Mouse (Mus musculus): ENCODE data around the gene Gdi1. TPM values are rescaled to one million over a fixed set of nuclear protein-coding genes. Genes with fewer than 3 reads are reported as not detected.

Gene Gdi1
- total RNA-seq (2023) = 100 to 1,000 TPM; 194 to 246 TPM

DNA sequence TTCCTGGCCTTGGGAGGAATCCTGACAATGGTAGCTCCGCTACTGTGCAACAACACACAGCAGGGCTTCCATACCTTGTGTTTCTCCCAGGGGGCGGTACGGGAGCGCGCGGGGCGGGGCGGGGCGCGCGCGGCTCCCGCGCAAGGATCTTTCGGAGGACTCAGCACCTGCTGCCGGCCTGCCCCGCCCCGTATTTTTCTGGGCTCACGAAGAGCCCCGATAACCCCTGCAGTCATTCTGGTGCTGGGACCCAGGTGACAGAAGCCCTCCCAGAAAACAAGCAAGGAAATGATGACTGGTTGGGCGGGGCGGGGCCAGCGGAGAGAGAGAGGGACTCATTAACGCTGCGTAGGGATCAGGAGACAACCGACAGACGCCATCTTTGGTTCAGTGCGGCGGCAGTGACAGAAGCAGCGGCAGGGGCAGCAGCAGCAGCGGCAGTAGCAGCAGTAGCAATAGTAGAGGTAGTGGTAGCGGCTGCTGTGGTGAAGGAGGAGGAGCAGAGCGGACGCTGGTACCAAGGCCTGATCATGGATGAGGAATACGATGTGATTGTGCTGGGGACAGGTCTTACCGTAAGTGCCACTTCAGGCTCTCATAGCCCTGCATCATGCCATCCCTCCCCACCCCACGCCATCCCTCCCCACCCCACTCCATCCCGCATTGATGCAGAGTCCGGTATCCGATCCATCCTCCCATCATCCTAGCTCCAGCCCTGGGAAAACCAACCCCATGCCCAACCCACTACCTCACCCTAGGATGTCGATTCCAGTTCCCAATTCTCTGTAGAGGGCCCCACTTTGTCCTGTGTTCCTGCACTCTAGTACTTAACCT is at the start of gene Gdi1:
TSS of gene Gdi1 (plus strand) at position 132 of the 834 bp plus-strand sequence.

DNA sequence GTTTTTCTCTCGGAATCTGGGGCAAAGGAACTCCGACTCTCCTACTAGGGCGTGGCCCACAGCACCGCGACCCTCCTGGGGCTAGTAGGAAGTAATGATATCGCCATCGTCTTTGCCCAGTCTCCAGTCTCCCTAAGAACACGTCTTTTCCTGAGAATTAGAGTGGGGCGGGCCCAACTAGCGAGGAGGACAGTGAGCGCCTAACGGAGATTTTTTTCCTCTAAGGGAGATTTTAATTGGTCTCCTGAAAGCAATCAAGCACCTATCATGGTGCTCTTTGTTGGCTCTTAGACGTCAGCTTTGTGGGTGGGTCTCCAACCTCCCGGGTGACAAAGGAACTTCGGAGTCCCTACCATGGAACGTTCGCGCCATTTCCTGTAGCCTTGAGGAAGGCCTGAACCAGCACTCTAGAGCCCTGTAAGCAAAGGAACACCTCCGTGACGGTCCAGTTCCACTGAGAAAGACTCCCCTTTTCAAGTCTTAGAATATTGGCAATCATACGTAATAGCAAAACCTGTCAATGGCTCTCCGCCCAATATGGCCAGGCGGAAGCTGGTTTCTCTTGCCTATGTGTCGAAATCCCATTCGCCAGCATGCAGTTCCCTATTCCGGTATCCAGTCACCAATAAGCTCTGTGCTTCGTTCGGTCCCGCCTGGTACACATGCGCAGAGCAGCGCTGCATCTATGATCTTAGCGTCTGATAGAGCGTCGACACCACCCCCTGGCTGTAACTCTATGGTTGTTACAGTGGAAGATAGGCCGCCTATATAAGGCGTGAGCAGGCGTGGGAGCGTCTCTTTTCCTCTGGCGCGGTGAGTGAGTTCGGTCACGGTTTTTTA is 34.5 kb upstream of the Gdi1 start, which contains the start of gene Rpl10:
TSS of gene Rpl10 (plus strand) at position 751 of the 840 bp plus-strand sequence.

DNA sequence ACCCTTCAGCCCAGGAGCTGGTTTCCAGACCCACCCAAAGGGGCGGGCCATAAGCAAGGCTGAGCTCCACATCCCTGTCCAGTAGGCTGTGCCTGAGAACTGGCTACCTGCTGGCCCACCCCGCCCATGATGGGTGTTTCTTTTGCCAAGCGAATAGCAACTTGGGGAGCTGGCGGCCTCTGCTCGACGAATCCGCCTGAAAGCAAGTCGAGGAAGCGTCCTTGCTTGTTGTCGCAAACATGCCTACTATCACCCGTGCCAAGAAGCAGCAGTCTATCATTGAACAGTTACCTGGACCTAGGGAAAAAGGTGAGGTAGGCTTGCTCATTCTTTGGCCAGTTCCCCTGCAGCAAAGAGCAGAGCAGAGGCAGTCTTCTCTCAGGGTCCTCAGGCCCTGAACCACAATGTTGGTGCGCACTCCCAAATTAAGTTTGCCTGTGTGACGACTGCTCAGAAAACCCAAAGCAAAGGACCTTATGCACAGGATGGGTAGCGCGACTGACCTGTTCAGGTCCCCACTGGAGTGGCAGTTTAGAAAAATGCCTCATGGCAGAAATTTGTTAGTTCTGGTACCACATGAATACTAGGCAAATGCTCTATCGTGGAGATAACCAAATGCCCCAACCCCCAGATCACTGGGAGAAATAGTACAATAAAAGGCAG is 22.9 kb upstream of the Gdi1 start, which contains the start of the genes Taz and Dnase1l1:
TSS of gene Taz (plus strand) at position 181 of the 663 bp plus-strand sequence.
TSS of gene Dnase1l1 (minus strand) at position 606 of the 663 bp plus-strand sequence.

DNA sequence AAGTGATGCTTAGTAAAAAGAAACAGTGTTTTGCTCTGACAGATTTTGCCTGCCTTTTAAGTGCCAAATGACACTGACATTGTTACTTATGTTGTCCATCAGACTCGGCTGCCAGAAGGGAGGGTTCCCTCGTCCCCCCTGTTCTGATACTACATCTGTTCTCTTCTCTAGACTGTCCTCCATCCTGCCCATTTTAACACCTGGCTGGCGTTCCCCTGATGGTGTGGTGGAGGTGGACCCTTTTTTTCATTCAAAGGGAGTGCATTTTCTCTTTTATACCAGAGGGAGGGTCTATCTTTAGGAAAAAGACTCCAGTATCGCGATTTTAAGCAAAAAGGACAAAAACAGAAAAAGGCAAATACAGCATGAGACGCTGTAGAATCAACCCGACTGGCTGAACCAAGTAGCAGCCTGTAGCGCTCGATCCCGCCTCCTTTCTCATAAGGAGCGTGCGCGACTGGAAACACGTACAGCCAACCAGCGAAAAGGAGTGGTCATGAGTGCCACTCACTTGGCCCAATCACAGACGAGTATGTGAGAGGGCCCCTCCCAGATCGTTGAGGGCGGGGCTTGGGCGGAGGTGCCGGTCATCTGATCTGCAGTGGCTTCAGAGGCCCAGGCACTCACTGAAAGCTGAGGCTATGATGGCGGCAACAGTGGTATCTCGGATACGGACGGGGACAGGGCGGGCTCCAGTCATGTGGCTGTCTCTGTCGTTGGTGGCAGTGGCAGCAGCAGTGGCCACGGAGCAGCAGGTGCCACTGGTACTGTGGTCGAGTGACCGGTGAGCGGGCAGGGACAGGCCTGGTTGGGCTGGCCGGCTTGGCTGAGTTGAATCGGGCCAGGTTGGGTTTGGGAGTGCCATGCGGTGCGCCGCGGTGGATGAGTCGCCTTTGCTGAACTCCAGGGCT is 8.0 kb upstream of the Gdi1 start, which contains the start of gene Atp6ap1:
TSS of gene Atp6ap1 (plus strand) at position 560 of the 911 bp plus-strand sequence.

DNA sequence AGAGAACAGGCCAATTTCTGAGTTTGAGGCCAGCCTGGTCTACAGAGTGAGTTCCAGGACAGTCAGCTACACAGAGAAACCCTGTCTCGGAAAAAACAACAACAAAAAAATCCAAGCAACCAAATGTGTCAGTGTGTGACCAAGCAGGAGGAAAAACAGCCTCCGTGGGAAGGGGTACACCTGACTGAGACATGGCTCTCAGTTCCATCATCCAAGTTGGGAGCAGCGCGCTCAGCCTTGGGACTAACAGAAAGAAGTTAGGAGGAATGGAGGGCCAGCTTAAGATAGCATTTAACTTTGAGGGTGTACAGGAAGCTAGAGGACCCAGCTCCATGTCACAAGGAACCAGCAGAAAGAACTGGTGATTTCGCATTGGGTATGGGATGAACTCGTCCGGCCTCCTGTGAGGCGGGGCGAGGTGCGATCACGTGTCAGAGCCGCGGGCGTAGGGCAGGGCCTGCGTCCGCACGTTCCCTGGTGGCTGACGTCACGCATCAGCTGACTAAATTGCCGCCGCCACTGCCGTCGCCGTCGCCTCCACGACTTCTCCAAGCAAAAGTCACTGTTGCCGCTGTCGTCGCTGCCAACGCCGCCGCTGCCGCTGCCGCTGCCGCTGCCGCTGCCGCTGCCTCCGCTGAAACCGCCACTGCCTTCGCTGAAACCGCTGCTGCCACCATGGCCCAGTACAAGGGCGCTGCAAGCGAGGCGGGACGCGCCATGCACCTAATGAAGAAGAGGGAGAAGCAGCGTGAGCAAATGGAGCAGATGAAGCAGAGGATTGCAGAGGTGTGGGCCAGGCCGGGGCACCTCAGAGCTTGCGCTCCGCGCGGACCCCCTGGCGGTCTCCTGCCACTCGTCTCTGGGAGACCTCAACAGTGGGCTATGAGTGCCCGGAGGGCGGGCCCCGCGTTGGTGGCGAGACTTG is 8.0 kb downstream of the Gdi1 start, which contains the start of gene Fam50a:
TSS of gene Fam50a (plus strand) at position 494 of the 925 bp plus-strand sequence.

DNA sequence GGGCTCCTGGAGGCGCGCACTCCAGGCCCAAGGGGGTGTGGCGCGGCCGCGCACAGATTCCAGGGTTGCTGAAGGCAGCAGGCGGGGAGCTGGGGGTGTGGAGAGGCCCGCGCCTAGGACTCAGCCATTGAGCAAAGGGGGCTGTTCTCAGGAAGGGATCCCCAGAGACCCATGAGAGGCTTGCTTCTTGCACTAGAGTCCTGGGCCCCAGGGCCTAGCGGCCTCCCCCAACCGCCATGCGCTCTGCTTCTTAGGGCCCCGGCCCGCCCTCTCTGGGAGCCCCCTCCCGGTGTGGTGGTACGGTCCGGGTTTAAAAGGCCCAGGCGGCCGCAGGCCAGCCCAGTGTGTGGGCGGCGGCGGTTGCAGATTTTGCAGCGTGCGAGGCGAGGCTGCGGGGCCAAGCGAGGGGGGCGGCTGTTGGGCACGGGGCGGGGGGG is 23.9 kb downstream of the Gdi1 start, which contains the start of gene Plxna3:
TSS of gene Plxna3 (plus strand) at position 342 of the 437 bp plus-strand sequence.

DNA sequence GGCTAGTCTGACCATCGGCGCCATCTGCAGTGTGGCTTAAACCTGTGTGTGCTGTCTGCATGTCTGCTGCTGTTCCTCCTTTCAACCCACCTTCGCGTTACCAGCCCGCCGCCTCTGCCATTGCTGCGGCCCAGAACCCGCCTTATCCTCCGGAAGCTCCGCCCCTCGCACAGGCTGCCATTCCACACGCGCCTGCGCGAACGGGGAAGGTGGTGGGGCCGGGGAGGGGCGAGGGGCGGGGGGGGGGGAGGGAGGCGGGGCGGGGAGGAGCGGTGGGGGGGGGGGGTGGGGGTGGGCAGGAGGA is 48.6 kb downstream of the Gdi1 start, which contains the start of gene Lage3:
TSS of gene Lage3 (minus strand) at position 152 of the 304 bp plus-strand sequence.

Other genes with a start within 250 kb of the Gdi1 start
- gene Opn1mw, start 177.5 kb upstream of the Gdi1 start, total RNA-seq (2023) = not detected
- 10 to 100 TPM; 24.4 to 25.0 TPM for gene Mecp2, start 169.6 kb upstream of the Gdi1 start, total RNA-seq (2023)
- not detected for gene Tex28, start 137.2 kb upstream of the Gdi1 start, total RNA-seq (2023)
- not detected for gene Tktl1, start 127.7 kb upstream of the Gdi1 start, total RNA-seq (2023)
- gene Flna, start 55.2 kb upstream of the Gdi1 start, total RNA-seq (2023) = 1,000 to 10,000 TPM; 1,644 to 1,676 TPM
- 10 to 100 TPM; 53.8 to 54.0 TPM for gene Emd, start 50.3 kb upstream of the Gdi1 start, total RNA-seq (2023)
- 100 to 1,000 TPM; 337 to 345 TPM for gene Rpl10, start 34.2 kb upstream of the Gdi1 start, total RNA-seq (2023)
- gene Taz, start 23.1 kb upstream of the Gdi1 start, total RNA-seq (2023) = 10 to 100 TPM; 43.2 to 51.7 TPM
- gene Dnase1l1, start 22.7 kb upstream of the Gdi1 start, total RNA-seq (2023) = 10 to 100 TPM; 27.9 to 33.7 TPM
- 100 to 1,000 TPM; 179 to 189 TPM for gene Atp6ap1, start 7.9 kb upstream of the Gdi1 start, total RNA-seq (2023)
- 10 to 100 TPM; 40.4 to 45.3 TPM for gene Fam50a, start 8.0 kb downstream of the Gdi1 start, total RNA-seq (2023)
- under 1 TPM; 0.38 to 0.90 TPM for gene Plxna3, start 24.1 kb downstream of the Gdi1 start, total RNA-seq (2023)
- gene Lage3, start 48.6 kb downstream of the Gdi1 start, total RNA-seq (2023) = 10 to 100 TPM; 20.4 to 28.5 TPM
- 10 to 100 TPM; 20.0 to 27.4 TPM for gene Ubl4a, start 68.2 kb downstream of the Gdi1 start, total RNA-seq (2023)
- 10 to 100 TPM; 17.6 to 19.3 TPM for gene Slc10a3, start 68.4 kb downstream of the Gdi1 start, total RNA-seq (2023)
- 10 to 100 TPM; 10.4 to 12.5 TPM for gene Fam3a, start 88.3 kb downstream of the Gdi1 start, total RNA-seq (2023)
- gene Ikbkg, start 88.3 kb downstream of the Gdi1 start, total RNA-seq (2023) = 10 to 100 TPM; 27.9 to 32.9 TPM
- gene G6pdx, start 124.2 kb downstream of the Gdi1 start, total RNA-seq (2023) = 100 to 1,000 TPM; 396 to 418 TPM
- not detected for gene Gm6880, start 176.4 kb downstream of the Gdi1 start, total RNA-seq (2023)

Measured in neutrophil, adult 59 days (primary cell).